Mouse (Mus musculus) CH12.LX (cell line): ENCODE measurements around the gene Dntt. TPM values are rescaled to one million over a fixed set of nuclear protein-coding genes. Genes with fewer than 3 reads are reported as not detected.

Source experiments
- DNase-seq: peaks from one replicate; pipeline ENCODE4 v3.0.0-alpha.2; 2013; ENCODE audit errors: extremely low read depth
- H3K27ac ChIP-seq: 2 replicates; pipeline ENCODE4 v1.5.1; 2012; ENCODE audit warnings: low read depth, mild to moderate bottlenecking, control low read depth, moderate library complexity; ENCODE audit not compliant: insufficient read depth
- H3K27me3 ChIP-seq: replicated peaks from 2 replicates; pipeline ENCODE3; 2012; ENCODE audit warnings: inconsistent platforms
- H3K36me3 ChIP-seq, 2 experiments: replicated peaks in 1 of 2; 2 replicates each; pipeline versions ENCODE3 to v1.6.1; 2012; ENCODE audit warnings: inconsistent platforms in 1 of 2, low read length in 1 of 2, mild to moderate bottlenecking in 1 of 2, mixed read lengths in 1 of 2, moderate library complexity in 1 of 2; ENCODE audit not compliant: control insufficient read depth in 1 of 2, insufficient read depth in 1 of 2
- H3K4me1 ChIP-seq, 2 experiments: 2 replicates each; pipeline ENCODE4 v1.6.1; 2012; ENCODE audit warnings: inconsistent platforms in 1 of 2, moderate library complexity in 1 of 2; ENCODE audit not compliant: insufficient read depth in 2 of 2, control insufficient read depth in 1 of 2
- H3K4me2 ChIP-seq: 2 replicates; pipeline ENCODE4 v1.6.1; 2012; ENCODE audit warnings: low read depth, mild to moderate bottlenecking, control low read depth; ENCODE audit not compliant: poor library complexity, insufficient read depth, severe bottlenecking
- H3K4me3 ChIP-seq, 3 experiments: fragments of 150-350 bp in 1 of 3; sonication (generic) in 1 of 3; replicated peaks in 1 of 3; 2 replicates each; pipeline versions ENCODE3 to v1.5.1; 2011 to 2012; ENCODE audit warnings: low read depth in 2 of 3, low read length in 2 of 3, mild to moderate bottlenecking in 2 of 3, moderate library complexity in 2 of 3, control low read depth in 1 of 3, improper control_type of control experiment in 1 of 3, inconsistent platforms in 1 of 3, mixed read lengths in 1 of 3; ENCODE audit not compliant: poor library complexity in 1 of 3
- H3K79me2 ChIP-seq: replicated peaks from 2 replicates; pipeline ENCODE4 v1.6.1; 2012; ENCODE audit warnings: mild to moderate bottlenecking, moderate library complexity; ENCODE audit not compliant: control insufficient read depth, poor library complexity, insufficient read depth, severe bottlenecking; ENCODE audit errors: extremely low read depth
- H3K9ac ChIP-seq: 2 replicates; pipeline ENCODE4 v1.6.1; 2012; ENCODE audit warnings: low read depth, mild to moderate bottlenecking, control low read depth, moderate library complexity; ENCODE audit not compliant: insufficient read depth
- H3K9me3 ChIP-seq: replicated peaks from 2 replicates; pipeline ENCODE3; 2012; ENCODE audit warnings: low read length, inconsistent platforms, mixed read lengths
- ELF1 ChIP-seq: IDR thresholded peaks from 2 replicates; pipeline ENCODE4 v1.6.1; 2014; ENCODE audit warnings: low read depth, mild to moderate bottlenecking, inconsistent platforms, low read length, improper control_type of control experiment
- MAX ChIP-seq: IDR thresholded peaks from 2 replicates; pipeline ENCODE4 v1.6.1; 2011; ENCODE audit warnings: low read length, improper control_type of control experiment
- POLR2A ChIP-seq: IDR thresholded peaks from 2 replicates; pipeline ENCODE4 v1.6.1; 2011; ENCODE audit warnings: low read depth, mild to moderate bottlenecking, improper control_type of control experiment, low read length
- SIN3A ChIP-seq: IDR thresholded peaks from 2 replicates; pipeline ENCODE4 v1.6.1; 2012; ENCODE audit warnings: low read length, improper control_type of control experiment, inconsistent platforms
- TCF12 ChIP-seq: IDR thresholded peaks from 2 replicates; pipeline ENCODE4 v1.6.1; 2014; ENCODE audit warnings: low read depth, mild to moderate bottlenecking, inconsistent platforms, low read length, improper control_type of control experiment
- USF1 ChIP-seq: IDR thresholded peaks from 2 replicates; pipeline ENCODE4 v1.6.1; 2014; ENCODE audit warnings: low read depth, mild to moderate bottlenecking, inconsistent platforms, low read length, improper control_type of control experiment
- USF2 ChIP-seq: conservative IDR thresholded peaks from 2 replicates; pipeline ENCODE4 v1.6.1; 2011; ENCODE audit warnings: low read depth, low read length, improper control_type of control experiment
- dilution Hi-C: fragments of 300-500 bp; cut with MboI; formaldehyde crosslinking; loops from 2 replicates; pipeline ENCODE4 v1.14.3; 2020; ENCODE audit warnings: low sequenced_read_pairs; ENCODE audit not compliant: extremely low pct_unique_long_range_greater_than_20kb, extremely low pct_ligation_motif_present
- in situ Hi-C: fragments of 300-500 bp; cut with MboI; formaldehyde crosslinking; loops from 3 replicates; pipeline ENCODE4 v1.14.3; 2019; ENCODE audit warnings: low sequenced_read_pairs, low pct_ligation_motif_present, low pct_unique_long_range_greater_than_20kb, mixed read lengths
- polyA plus RNA-seq: library from polyadenylated mRNA; unstranded; fragments of >175 nt; gene quantifications from 2 replicates; pipeline ENCODE4 v1.2.1, GENCODE M21; 2012; ENCODE audit warnings: low read depth; ENCODE audit not compliant: insufficient read length
- total RNA-seq, 2 experiments: library from RNA; depleted of rRNA; stranded (reverse); fragments of 300-350 nt in 1 of 2; fragments of >200 nt in 1 of 2; gene quantifications; 2 replicates each; pipeline ENCODE4 v1.2.3; 2012 to 2014

The Dntt gene
- total and polyA plus RNA-seq, 3 experiments, result 0.13 TPM; not detected in 2

DNA sequence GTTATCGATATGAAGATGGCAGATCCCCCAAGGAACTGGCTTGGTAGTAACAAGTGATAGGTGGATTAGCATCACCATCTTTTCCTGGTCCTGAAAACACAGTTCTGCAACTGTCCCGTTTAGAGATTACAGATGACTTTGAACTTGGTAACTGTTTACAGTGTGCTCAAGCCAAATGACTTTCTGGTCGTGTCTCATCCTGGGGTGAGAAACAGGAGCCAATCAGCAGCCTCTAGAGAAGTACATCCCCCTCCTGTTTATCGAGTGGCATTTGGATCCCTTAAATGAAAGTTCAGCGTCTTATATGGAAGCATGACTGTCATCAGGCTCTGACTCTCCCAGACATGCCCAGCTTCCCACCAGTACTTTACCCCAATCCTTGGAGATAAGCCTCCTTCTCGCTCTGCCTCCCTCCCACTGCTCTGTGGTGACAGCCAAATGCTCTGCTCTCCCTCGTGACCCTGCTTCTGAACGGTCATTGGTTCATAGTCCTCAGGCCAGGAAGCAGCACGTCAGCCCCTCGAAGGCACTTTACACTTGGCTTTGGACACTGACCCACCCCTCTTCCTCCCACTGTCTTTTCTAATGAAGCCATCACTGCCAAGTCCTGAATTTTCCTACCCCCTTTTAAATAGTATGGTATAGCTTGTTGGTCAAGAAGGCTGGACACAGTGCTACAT, 16.2 kb downstream of the Dntt start:
- Histone ChIP-seq H3K27ac (no peak overlapping the region), H3K79me2 (no peaks in the 10 kb centered on the region), H3K27me3 (no peaks in the 10 kb centered on the region), H3K4me2 (no peak overlapping the region), H3K9ac (no peak overlapping the region), H3K4me3 (no peak overlapping the region), H3K4me1 (0 out of 4 replicates have a peak, but pooled peaks cover 0 to 2% of the 10 kb centered on the region in 2 experiments), H3K9me3 (no peaks in the 10 kb centered on the region), H3K36me3 (no peaks in the 10 kb centered on the region)
- in situ Hi-C loops (loop anchor here (25.0 kb wide), 1 partner anchor 283 kb away; no protein-coding TSS in a partner anchor), dilution Hi-C loops (no loop called here)
- TF ChIP-seq MAX (peak; percentile 31; the same call in 1 of the 2 replicates), ELF1 (peak; percentile 36; the same call in 1 of the 2 replicates), USF2 (peak; percentile 6; the same call in 1 of the 2 replicates), USF1 (peak; percentile 61), TCF12 (no peak)
- no peak for DNase-seq

DNA sequence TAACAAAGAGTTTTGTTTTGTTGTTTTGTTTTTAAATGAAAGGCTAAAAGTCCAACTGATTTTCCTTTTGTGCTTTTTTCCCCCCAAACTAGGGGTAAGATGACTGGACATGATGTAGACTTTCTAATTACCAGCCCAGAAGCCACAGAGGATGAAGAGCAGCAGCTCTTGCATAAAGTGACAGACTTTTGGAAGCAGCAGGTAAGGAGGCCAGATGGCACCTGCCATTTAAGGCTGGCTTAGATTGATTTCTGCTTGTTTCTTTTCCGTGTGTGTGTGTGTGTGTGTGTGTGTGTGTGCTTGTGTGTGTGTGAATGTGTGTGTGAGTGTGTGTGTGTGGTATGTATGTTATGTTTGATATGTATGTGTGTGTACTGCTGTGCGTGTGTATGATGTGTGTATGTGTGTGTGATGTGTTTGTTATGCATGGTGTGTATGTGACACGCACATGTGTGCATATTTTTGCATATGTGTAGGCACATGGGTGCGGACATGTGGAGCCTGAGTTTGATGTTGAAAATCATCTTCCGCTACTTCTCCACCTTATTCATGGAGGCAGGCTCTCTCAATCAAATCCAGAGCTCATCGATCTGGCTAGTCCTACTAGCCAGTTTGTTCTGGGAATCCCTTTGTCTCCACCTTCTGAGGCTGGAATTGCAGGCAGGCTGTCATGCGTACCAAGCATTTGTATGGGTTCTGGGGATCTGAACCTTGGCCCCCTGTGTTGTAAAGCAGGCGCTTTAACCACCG, 18.5 kb downstream of the Dntt start:
- TF ChIP-seq SIN3A, result no peak
- TF ChIP-seq, all 38 proteins: peak for 0
- DNase-seq, result no peak
- dilution Hi-C loops, result no loop called here

GRCm38 (mm10) chr19:41048187-41048559, 19.1 kb downstream of the Dntt start:
- dilution Hi-C loops, result no loop called here
- in situ Hi-C loops, result loop anchor here (25.0 kb wide), 1 partner anchor 286 kb away; no protein-coding TSS in a partner anchor
- Histone ChIP-seq H3K79me2 (no peaks in the 10 kb centered on the region), H3K36me3 (no peaks in the 10 kb centered on the region), H3K4me3 (no peak overlapping the region), H3K27ac (no peak overlapping the region), H3K9me3 (no peaks in the 10 kb centered on the region), H3K4me2 (no peak overlapping the region)
- DNase-seq, result no peak
- TF ChIP-seq POLR2A (no peak), SIN3A (no peak), USF2 (no peak)
- TF ChIP-seq, all 38 proteins: peak for 0
- H3K27me3 ChIP-seq, result no peaks in the 10 kb centered on the region
- H3K4me1 ChIP-seq, result peaks cover 6 to 7% of the 10 kb centered on the region in 2 experiments; a peak in 2 of 4 replicates
- no peak overlapping the region for H3K9ac ChIP-seq

More for the DNA sequence above, 18.5 kb downstream of the Dntt start:
- Histone ChIP-seq H3K4me3 (no peak overlapping the region), H3K27me3 (no peaks in the 10 kb centered on the region), H3K9me3 (no peaks in the 10 kb centered on the region), H3K4me1 (peaks cover 6 to 7% of the 10 kb centered on the region in 2 experiments; a peak in 2 of 4 replicates), H3K27ac (no peak overlapping the region), H3K36me3 (no peaks in the 10 kb centered on the region), H3K79me2 (no peaks in the 10 kb centered on the region), H3K9ac (no peak overlapping the region), H3K4me2 (no peak overlapping the region)
- in situ Hi-C loops, result loop anchor here (25.0 kb wide), 1 partner anchor 285 kb away; no protein-coding TSS in a partner anchor
